ENCODE assay signal across 2 mouse cellular contexts in genomic region chr5:72558716-72559526, GRCm38 (mm10).
TF ChIP-seq lines count a peak whose summit lies in the region.

No protein-coding gene starts in this region.

TF ChIP-seq in MEL, 35 proteins besides CTCF, POLR2A, EP300 and RAD21:
- TF ChIP-seq ZKSCAN1 (IDR thresholded peaks at IDR 0.05; ENCODE audit: low read depth, low read length): no peak
- no peak for TF ChIP-seq RCOR1 (IDR thresholded peaks at IDR 0.05; ENCODE audit: low read depth, low read length)
- TF ChIP-seq POLR2AphosphoS2 (IDR thresholded peaks at IDR 0.05; ENCODE audit: low read length): no peak
- TF ChIP-seq CHD1 (IDR thresholded peaks at IDR 0.05; ENCODE audit: low read depth, low read length): no peak
- TF ChIP-seq USF2 (IDR thresholded peaks at IDR 0.05; ENCODE audit: borderline replicate concordance in 1 of 2, insufficient read depth in 1 of 2, low read depth in 1 of 2, low read length in 2 of 2): no peak
- no peak for TF ChIP-seq MAZ (IDR thresholded peaks at IDR 0.05; ENCODE audit: low read depth, low read length)
- no peak for TF ChIP-seq ZNF384 (IDR thresholded peaks at IDR 0.05; ENCODE audit: low read depth, low read length)
- no peak for TF ChIP-seq MXI1 (IDR thresholded peaks at IDR 0.05; ENCODE audit: low read depth, low read length)
- TF ChIP-seq GATA1 (IDR thresholded peaks at IDR 0.05; ENCODE audit: low read depth, low read length): no peak
- TF ChIP-seq KAT2A (conservative IDR thresholded peaks at IDR 0.05; ENCODE audit: low read depth, low read length): no peak
- TF ChIP-seq UBTF (IDR thresholded peaks at IDR 0.05; ENCODE audit: borderline replicate concordance, insufficient read depth, low read depth, low read length): no peak
- no peak for TF ChIP-seq CHD2 (IDR thresholded peaks at IDR 0.05; ENCODE audit: low read length)
- TF ChIP-seq HCFC1 (IDR thresholded peaks at IDR 0.05; ENCODE audit: low read depth, low read length): peak; percentile 13; the same call in 1 of the 2 replicates
- TF ChIP-seq TAL1 (IDR thresholded peaks at IDR 0.05; ENCODE audit: low read length): peak; percentile 55
- TF ChIP-seq SIN3A (IDR thresholded peaks at IDR 0.05; ENCODE audit: low read length): peak; percentile 22; the same call in 1 of the 2 replicates
TF ChIP-seq in MEL: peak in this region for 3.

TF ChIP-seq in myocyte, 11 proteins besides CTCF, POLR2A, EP300 and RAD21 (continued from another document):
- peak in 1 of 3 experiments; percentile 9 for TF ChIP-seq MYOD1 (IDR thresholded peaks at IDR 0.05; ENCODE audit: control insufficient read depth in 1 of 3, insufficient read length in 2 of 3, low read depth in 2 of 3)
